Mouse (Mus musculus) MEL (cell line): Measurements from ENCODE around the gene Slc25a29. TPM values are rescaled to one million over a fixed set of nuclear protein-coding genes. Genes with fewer than 3 reads are reported as not detected.

ENCODE experiments used
- DNase-seq: peaks from one replicate; pipeline ENCODE4 v3.0.0; 2011; ENCODE audit warnings: low read depth, low spot score
- H3K27ac ChIP-seq: 2 replicates; pipeline ENCODE4 v1.5.1; 2012; ENCODE audit warnings: low read depth, mild to moderate bottlenecking, control low read depth, low read length, moderate library complexity; ENCODE audit not compliant: control insufficient read depth
- H3K27me3 ChIP-seq, 2 experiments: fragments of 150-350 bp in 1 of 2; sonication (generic) in 1 of 2; 2 replicates each; pipeline ENCODE4 v1.6.1; 2012; ENCODE audit warnings: low read length in 2 of 2, mild to moderate bottlenecking in 2 of 2, improper control_type of control experiment in 1 of 2, moderate library complexity in 1 of 2; ENCODE audit not compliant: insufficient read depth in 2 of 2, control insufficient read depth in 1 of 2
- H3K36me3 ChIP-seq, 2 experiments: 2 replicates each; pipeline ENCODE4 v1.6.1; 2012 to 2014; ENCODE audit warnings: low read length in 2 of 2, improper control_type of control experiment in 1 of 2, inconsistent platforms in 1 of 2, mild to moderate bottlenecking in 1 of 2; ENCODE audit not compliant: insufficient read depth in 2 of 2, control insufficient read depth in 1 of 2
- H3K4me1 ChIP-seq, 2 experiments: fragments of 150-350 bp in 1 of 2; sonication (generic) in 1 of 2; 2 replicates each; pipeline ENCODE4 v1.6.1; 2012; ENCODE audit warnings: low read length in 2 of 2, improper control_type of control experiment in 1 of 2, mild to moderate bottlenecking in 1 of 2; ENCODE audit not compliant: insufficient read depth in 2 of 2, control insufficient read depth in 1 of 2
- H3K4me3 ChIP-seq, 2 experiments: fragments of 150-350 bp in 1 of 2; sonication (generic) in 1 of 2; 2 replicates each; pipeline ENCODE4 v1.5.1; 2012; ENCODE audit warnings: low read depth in 2 of 2, low read length in 2 of 2, mild to moderate bottlenecking in 2 of 2, moderate library complexity in 2 of 2, control low read depth in 1 of 2, improper control_type of control experiment in 1 of 2; ENCODE audit not compliant: control insufficient read depth in 1 of 2, insufficient read depth in 1 of 2
- H3K79me2 ChIP-seq: 2 replicates; pipeline ENCODE4 v1.6.1; 2012; ENCODE audit warnings: mild to moderate bottlenecking, low read length, moderate library complexity; ENCODE audit not compliant: control insufficient read depth, poor library complexity, insufficient read depth
- H3K9ac ChIP-seq: 2 replicates; pipeline ENCODE4 v1.6.1; 2012; ENCODE audit warnings: low read depth, mild to moderate bottlenecking, control low read depth, low read length, moderate library complexity; ENCODE audit not compliant: control insufficient read depth, poor library complexity, severe bottlenecking
- H3K9me3 ChIP-seq: fragments of 150-350 bp; sonication (generic); replicated peaks from 2 replicates; pipeline ENCODE4 v1.6.1; 2012; ENCODE audit warnings: mild to moderate bottlenecking, low read length, improper control_type of control experiment, moderate library complexity; ENCODE audit not compliant: insufficient read depth
- BHLHE40 ChIP-seq: IDR thresholded peaks from 2 replicates; pipeline ENCODE4 v1.6.1; 2012; ENCODE audit warnings: low read depth, mild to moderate bottlenecking, inconsistent platforms, low read length, improper control_type of control experiment, borderline replicate concordance
- CHD2 ChIP-seq: IDR thresholded peaks from 2 replicates; pipeline ENCODE4 v1.6.1; 2011; ENCODE audit warnings: low read length, improper control_type of control experiment
- E2F4 ChIP-seq: IDR thresholded peaks from 2 replicates; pipeline ENCODE4 v1.6.1; 2011; ENCODE audit warnings: low read depth, low read length, improper control_type of control experiment, borderline replicate concordance
- ELF1 ChIP-seq: IDR thresholded peaks from 2 replicates; pipeline ENCODE4 v1.6.1; 2014; ENCODE audit warnings: low read depth, mild to moderate bottlenecking, inconsistent platforms, low read length, improper control_type of control experiment, moderate library complexity
- ETS1 ChIP-seq: IDR thresholded peaks from 2 replicates; pipeline ENCODE4 v1.6.1; 2012; ENCODE audit warnings: low read depth, mild to moderate bottlenecking, inconsistent platforms, low read length, improper control_type of control experiment, moderate library complexity
- GABPA ChIP-seq: IDR thresholded peaks from 2 replicates; pipeline ENCODE4 v1.6.1; 2012; ENCODE audit warnings: low read depth, mild to moderate bottlenecking, inconsistent platforms, low read length, improper control_type of control experiment, moderate library complexity
- HCFC1 ChIP-seq: IDR thresholded peaks from 2 replicates; pipeline ENCODE4 v1.6.1; 2012; ENCODE audit warnings: low read depth, mild to moderate bottlenecking, inconsistent platforms, low read length, improper control_type of control experiment, moderate library complexity
- JUND ChIP-seq: IDR thresholded peaks from 2 replicates; pipeline ENCODE4 v1.6.1; 2011; ENCODE audit warnings: low read depth, mild to moderate bottlenecking, improper control_type of control experiment, low read length
- MAFK ChIP-seq: IDR thresholded peaks from 2 replicates; pipeline ENCODE4 v1.6.1; 2011; ENCODE audit warnings: low read depth, mild to moderate bottlenecking, low read length, improper control_type of control experiment, borderline replicate concordance
- MEF2A ChIP-seq: IDR thresholded peaks from 2 replicates; pipeline ENCODE4 v1.6.1; 2014; ENCODE audit warnings: low read depth, mild to moderate bottlenecking, inconsistent platforms, low read length, improper control_type of control experiment; ENCODE audit not compliant: poor library complexity, insufficient replicate concordance, severe bottlenecking; ENCODE audit errors: extremely low read depth
- POLR2A ChIP-seq, 2 experiments: IDR thresholded peaks; 2 replicates each; pipeline ENCODE4 v1.6.1; 2011 to 2012; ENCODE audit warnings: low read length in 2 of 2, mild to moderate bottlenecking in 2 of 2, control low read depth in 1 of 2, improper control_type of control experiment in 1 of 2, low read depth in 1 of 2, moderate library complexity in 1 of 2; ENCODE audit not compliant: control insufficient read depth in 1 of 2, insufficient read depth in 1 of 2, poor library complexity in 1 of 2
- POLR2AphosphoS2 ChIP-seq: IDR thresholded peaks from 2 replicates; pipeline ENCODE4 v1.6.1; 2011; ENCODE audit warnings: low read length, improper control_type of control experiment
- RAD21 ChIP-seq: IDR thresholded peaks from 2 replicates; pipeline ENCODE4 v1.6.1; 2011; ENCODE audit warnings: mild to moderate bottlenecking, low read depth, low read length, improper control_type of control experiment
- TBP ChIP-seq: IDR thresholded peaks from 2 replicates; pipeline ENCODE4 v1.8.0; 2011; ENCODE audit warnings: low read depth, low read length, improper control_type of control experiment
- TCF12 ChIP-seq: IDR thresholded peaks from 2 replicates; pipeline ENCODE4 v1.6.1; 2014; ENCODE audit warnings: low read depth, mild to moderate bottlenecking, inconsistent platforms, low read length, improper control_type of control experiment, moderate library complexity
- USF1 ChIP-seq: IDR thresholded peaks from 2 replicates; pipeline ENCODE4 v1.6.1; 2014; ENCODE audit warnings: low read depth, mild to moderate bottlenecking, inconsistent platforms, low read length, improper control_type of control experiment, moderate library complexity
- USF2 ChIP-seq, 2 experiments: IDR thresholded peaks; 2 replicates each; pipeline ENCODE4 v1.6.1; 2011 to 2012; ENCODE audit warnings: improper control_type of control experiment in 2 of 2, low read length in 2 of 2, borderline replicate concordance in 1 of 2, inconsistent platforms in 1 of 2, low read depth in 1 of 2, mild to moderate bottlenecking in 1 of 2; ENCODE audit not compliant: insufficient read depth in 1 of 2
- ZKSCAN1 ChIP-seq: IDR thresholded peaks from 2 replicates; pipeline ENCODE4 v1.6.1; 2012; ENCODE audit warnings: low read depth, mild to moderate bottlenecking, inconsistent platforms, low read length, improper control_type of control experiment, moderate library complexity
- polyA plus RNA-seq, 2 experiments: library from polyadenylated mRNA; stranded (reverse) in 1 of 2; unstranded in 1 of 2; fragments of >175 nt in 1 of 2; fragments of >200 nt in 1 of 2; gene quantifications; 2 replicates each; pipeline versions ENCODE4 v1.2.1 to v1.2.4; 2012; ENCODE audit warnings: low replicate concordance in 2 of 2, low read depth in 1 of 2; ENCODE audit not compliant: insufficient read length in 2 of 2, insufficient read depth in 1 of 2, missing spikeins in 1 of 2
- total RNA-seq: library from RNA; depleted of rRNA; stranded (reverse); fragments of 300-350 nt; gene quantifications from 2 replicates; pipeline ENCODE4 v1.2.3, GENCODE M21; 2012

Slc25a29 gene
- total and polyA plus RNA-seq, 3 experiments, result 3.0 to 3.3 TPM; not detected in 1

DNA sequence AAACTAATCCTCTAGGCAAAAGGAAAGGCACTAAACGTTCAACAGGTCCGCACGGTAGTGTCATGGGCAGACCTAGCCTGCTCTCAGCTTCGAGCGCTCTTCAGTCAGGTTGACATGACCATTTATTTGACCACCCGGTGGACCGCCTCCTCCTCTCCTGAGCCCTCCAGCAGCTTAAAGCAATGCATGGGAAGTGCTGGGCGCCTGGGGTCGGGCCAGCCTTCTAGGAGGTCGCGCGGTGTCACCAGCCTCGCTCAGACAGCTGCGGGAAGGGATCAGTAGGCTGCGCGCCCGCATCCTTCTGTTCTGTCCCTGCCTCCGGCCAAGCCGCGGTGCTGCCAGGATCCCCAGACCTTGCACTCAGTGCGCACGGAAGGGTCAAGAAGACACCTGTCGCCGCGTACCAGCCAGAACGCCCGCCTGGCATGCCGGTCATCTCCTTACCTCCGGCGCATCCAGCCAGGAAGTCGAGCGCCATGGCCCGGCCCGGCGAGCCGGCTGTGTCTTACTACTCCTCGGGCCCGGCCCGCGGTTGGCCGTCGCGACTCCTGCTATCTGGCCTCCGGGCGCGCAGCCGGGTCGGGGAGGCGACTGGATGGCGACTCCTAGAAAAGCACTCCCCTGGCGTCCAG is 359 bp downstream of the Slc25a29 start:
- H3K36me3 ChIP-seq, result peaks cover 0 to 6% of the 10 kb centered on the region in 2 experiments; a peak in 2 of 4 replicates
- peaks cover 3 to 14% of the 10 kb centered on the region in 2 experiments; a peak in 3 of 4 replicates for H3K4me1 ChIP-seq
- H3K27ac ChIP-seq, result no peak overlapping the region
- no peak for DNase-seq
- H3K4me3 ChIP-seq, result peak overlapping the region; percentile 70 to 77
- peak overlapping the region; percentile 70 for H3K9ac ChIP-seq
- H3K27me3 ChIP-seq, result no peaks in the 10 kb centered on the region
- H3K9me3 ChIP-seq, result no peaks in the 10 kb centered on the region
- peaks cover 19% of the 10 kb centered on the region for H3K79me2 ChIP-seq
- TF ChIP-seq TBP (no peak), JUND (no peak), ELF1 (no peak), POLR2A (IDR thresholded peaks at IDR 0.05; ENCODE audit: control insufficient read depth in 1 of 2, insufficient read depth in 1 of 2, low read depth in 1 of 2, low read length in 2 of 2, poor library complexity in 1 of 2) (no peak), RAD21 (no peak), ZKSCAN1 (no peak), E2F4 (no peak), TCF12 (no peak), USF1 (no peak), ETS1 (no peak), POLR2AphosphoS2 (no peak), CHD2 (no peak), USF2 (IDR thresholded peaks at IDR 0.05; ENCODE audit: borderline replicate concordance in 1 of 2, insufficient read depth in 1 of 2, low read depth in 1 of 2, low read length in 2 of 2) (no peak), GABPA (no peak), MAFK (no peak), MEF2A (no peak)

- H3K27ac ChIP-seq, result no peak overlapping the region
- peaks cover 19% of the 10 kb centered on the region for H3K79me2 ChIP-seq
- H3K9ac ChIP-seq, result no peak overlapping the region; the same call in 1 of the 2 replicates
- H3K36me3 ChIP-seq, result peaks cover 0 to 6% of the 10 kb centered on the region in 2 experiments; a peak in 2 of 4 replicates
- H3K9me3 ChIP-seq, result no peaks in the 10 kb centered on the region
- no peak for DNase-seq
- peaks cover 3 to 14% of the 10 kb centered on the region in 2 experiments; a peak in 3 of 4 replicates for H3K4me1 ChIP-seq
- no peaks in the 10 kb centered on the region for H3K27me3 ChIP-seq
- H3K4me3 ChIP-seq, result no peak overlapping the region
- TF ChIP-seq HCFC1, result no peak
- TF ChIP-seq ELF1, result no peak
- TF ChIP-seq BHLHE40, result no peak
Observed at GRCm38 (mm10) chr12:108834786-108835185, 897 bp downstream of the Slc25a29 start.
